Mouse (Mus musculus) heart, postnatal 0 days (tissue): ENCODE results near the gene Pdcd7.

Experiments used
- CTCF ChIP-seq: IDR thresholded peaks from 2 replicates; pipeline ENCODE4 v1.5.1; 2016; ENCODE audit warnings: antibody characterized with exemption, control low read depth, low read depth
- EP300 ChIP-seq: IDR thresholded peaks from 2 replicates; pipeline ENCODE4 v1.6.1; 2016; ENCODE audit warnings: antibody characterized with exemption, low read depth

- TF ChIP-seq CTCF (no peak), EP300 (no peak)
Measured at GRCm38 (mm10) chr9:65302327-65302983, 43.4 kb upstream of the Pdcd7 start.
